Mouse (Mus musculus) E14TG2a.4 (cell line): ENCODE results near the gene Evi2b.

Source experiments
- CTCF ChIP-seq: conservative IDR thresholded peaks from 2 replicates; pipeline ENCODE4 v1.5.1; 2014; ENCODE audit warnings: low read length
- NANOG ChIP-seq: IDR thresholded peaks from 2 replicates; pipeline ENCODE4 v1.6.1; 2014; ENCODE audit warnings: borderline replicate concordance, low read length, mixed read lengths
- POU5F1 ChIP-seq: IDR thresholded peaks from 2 replicates; pipeline ENCODE4 v1.6.1; 2014; ENCODE audit warnings: low read length, borderline replicate concordance

- TF ChIP-seq CTCF (no peak), NANOG (no peak), POU5F1 (no peak)
Measured at GRCm38 (mm10) chr11:79494976-79495800, 28.4 kb downstream of the Evi2b start.
